Mouse (Mus musculus) stomach, postnatal 0 days (tissue): ENCODE results near the gene Mvb12a.

Source experiments
- CTCF ChIP-seq: IDR thresholded peaks from 2 replicates; pipeline ENCODE4 v1.5.1; 2016; ENCODE audit warnings: antibody characterized with exemption, low read depth, mild to moderate bottlenecking, moderate library complexity
- EP300 ChIP-seq: optimal IDR thresholded peaks from 2 replicates; pipeline ENCODE3; 2016; ENCODE audit warnings: antibody characterized with exemption

- TF ChIP-seq CTCF: no peak
- no peak for TF ChIP-seq EP300
Observed at GRCm38 (mm10) chr8:71511644-71512043, 31.1 kb upstream of the Mvb12a start, which contains the start of gene Plvap.
